Mouse (Mus musculus): ENCODE measurements around the gene Cnot2. TPM values are rescaled to one million over a fixed set of nuclear protein-coding genes. Genes with fewer than 3 reads are reported as not detected.
A peak's percentile ranks its signal among the peaks of the same experiment; 100 is the strongest.

Cnot2 gene
- polyA plus RNA-seq, 1 experiment: 30.9 TPM

DNA sequence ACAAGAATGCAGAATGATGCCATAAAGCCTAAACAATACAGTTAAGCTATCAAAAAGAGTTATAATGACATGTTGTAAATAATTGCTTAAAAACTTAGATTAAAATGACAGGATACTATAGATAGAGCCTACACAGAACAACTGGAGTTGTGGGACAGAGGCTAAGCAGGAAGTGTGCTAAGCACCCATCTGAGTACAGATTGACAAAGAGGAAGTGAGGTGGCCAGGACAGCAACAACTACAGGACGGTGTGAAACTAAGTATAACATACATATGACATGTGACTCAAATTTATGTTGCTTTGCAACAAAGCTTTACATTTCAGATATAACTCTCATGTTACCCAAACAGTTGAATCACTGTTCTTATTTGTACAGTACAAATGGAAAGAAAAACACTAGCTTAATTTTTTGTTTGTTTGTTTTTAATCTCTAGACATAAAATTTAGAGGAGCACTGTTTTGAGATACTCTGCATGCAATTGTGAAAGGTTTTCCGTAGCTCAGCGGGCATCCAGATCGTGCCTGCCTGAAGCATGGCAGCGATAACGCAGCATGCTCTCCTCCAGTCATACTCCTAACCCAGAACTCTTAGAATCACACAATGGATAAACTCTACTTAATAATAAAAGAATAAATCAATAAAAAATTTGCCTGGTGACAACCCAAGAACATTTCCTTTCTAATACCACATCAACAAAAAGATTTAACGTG is 75.9 kb downstream of the Cnot2 start:
- 74% methylated on average over 7 of the region's 7 CpGs for WGBS
- Histone ChIP-seq H3K4me1 (ENCODE audit: control insufficient read depth, insufficient read depth, low read length) (no peaks in the 10 kb centered on the region), H3K4me3 (replicated peaks; ENCODE audit: extremely low read depth, low read depth, low read length) (no peak overlapping the region)
- no peak for DNase-seq
- TF ChIP-seq POLR2A (IDR thresholded peaks at IDR 0.05; ENCODE audit: borderline replicate concordance, extremely low read depth, low read depth, low read length) (no peak), CTCF (IDR thresholded peaks at IDR 0.05; ENCODE audit: insufficient read depth, low read length) (no peak)

DNA sequence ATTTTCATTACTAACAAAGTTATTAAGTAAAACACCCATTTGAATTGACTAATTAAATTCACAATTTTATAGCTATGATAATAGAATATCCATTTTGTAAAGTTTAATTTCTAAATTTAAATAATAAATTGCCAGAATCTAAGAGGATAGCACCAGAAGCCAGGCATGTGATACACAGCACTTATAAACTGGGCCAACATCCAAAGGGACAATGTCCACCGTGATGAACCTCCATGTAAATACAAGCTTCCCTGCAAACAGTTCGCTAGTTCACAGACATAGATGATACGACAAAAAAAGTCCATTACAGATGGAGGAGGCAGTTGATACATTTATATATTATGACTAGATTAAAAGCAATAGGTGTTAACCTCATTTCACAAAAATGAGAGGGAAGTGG is 88.5 kb downstream of the Cnot2 start:
- DNase-seq: no peak
- Histone ChIP-seq H3K4me3 (replicated peaks; ENCODE audit: extremely low read depth, low read depth, low read length) (no peak overlapping the region), H3K4me1 (ENCODE audit: control insufficient read depth, insufficient read depth, low read length) (no peaks in the 10 kb centered on the region)
- TF ChIP-seq CTCF (IDR thresholded peaks at IDR 0.05; ENCODE audit: insufficient read depth, low read length) (no peak), POLR2A (IDR thresholded peaks at IDR 0.05; ENCODE audit: borderline replicate concordance, extremely low read depth, low read depth, low read length) (no peak)
- 71% methylated on average over 3 of the region's 3 CpGs for WGBS

DNA sequence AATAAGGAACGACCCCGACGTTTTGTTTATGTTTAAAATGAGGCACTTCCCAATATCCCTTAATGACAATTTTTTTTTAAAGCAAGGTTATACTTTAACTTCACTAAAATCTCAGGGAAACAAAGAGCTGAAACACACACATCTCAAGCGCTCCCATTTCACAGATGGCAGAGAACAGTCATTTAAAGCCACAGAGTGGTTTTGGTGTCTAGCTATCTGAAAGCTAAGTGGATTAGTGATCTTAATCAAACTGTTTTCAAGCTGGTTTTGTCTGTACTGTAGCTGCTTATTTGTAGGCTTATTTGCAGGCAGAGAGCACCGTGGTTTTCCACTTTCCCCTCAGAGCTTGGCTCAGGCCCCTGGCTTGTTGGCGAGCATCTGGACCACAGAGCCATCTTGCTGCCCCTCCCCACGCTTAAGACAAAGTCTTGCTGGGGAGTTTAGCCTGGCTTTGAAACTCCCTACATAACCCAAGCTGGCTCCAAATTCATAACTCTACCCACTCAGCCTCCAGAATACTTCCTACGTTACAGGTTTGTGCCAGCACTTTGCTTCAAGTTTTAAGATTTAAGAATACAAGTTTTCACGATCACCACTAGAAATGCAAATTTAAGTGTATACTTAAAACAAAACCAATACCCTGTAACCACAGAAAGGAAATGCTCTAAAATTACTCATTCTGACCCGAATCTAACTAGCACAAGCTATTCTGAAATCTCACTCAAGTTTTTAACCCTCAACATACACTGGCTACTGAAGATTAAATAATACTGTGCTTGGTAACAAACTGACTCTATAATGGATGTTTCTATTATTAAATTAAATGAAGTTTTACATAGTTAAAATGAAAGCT is 94.2 kb downstream of the Cnot2 start:
- TF ChIP-seq POLR2A (IDR thresholded peaks at IDR 0.05; ENCODE audit: borderline replicate concordance, extremely low read depth, low read depth, low read length) (no peak), CTCF (IDR thresholded peaks at IDR 0.05; ENCODE audit: insufficient read depth, low read length) (no peak)
- no peak for DNase-seq
- 64% methylated on average over 10 of the region's 10 CpGs for WGBS
- Histone ChIP-seq H3K4me1 (ENCODE audit: control insufficient read depth, insufficient read depth, low read length) (no peaks in the 10 kb centered on the region), H3K4me3 (replicated peaks; ENCODE audit: extremely low read depth, low read depth, low read length) (no peak overlapping the region)

DNA sequence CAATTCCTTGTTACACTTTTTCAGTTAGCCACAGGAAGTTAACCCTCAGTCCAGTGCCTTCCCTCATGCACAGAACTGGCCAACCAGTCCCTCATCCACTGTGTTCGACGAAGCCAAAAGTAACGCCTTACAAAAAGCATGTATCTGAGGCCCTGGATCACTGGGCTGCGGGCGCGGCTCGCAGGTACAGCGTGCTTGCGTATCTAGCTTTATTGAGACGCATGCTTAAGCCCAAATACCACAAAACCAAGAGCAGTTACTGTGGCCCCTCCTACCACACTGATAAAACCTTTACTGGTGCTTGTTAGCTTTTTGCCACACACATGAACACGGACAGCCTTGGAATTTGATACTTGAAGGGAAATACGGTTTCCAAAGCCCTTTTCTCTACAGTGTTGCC is 99.4 kb downstream of the Cnot2 start:
- no peak for DNase-seq
- no peak for TF ChIP-seq POLR2A (IDR thresholded peaks at IDR 0.05; ENCODE audit: borderline replicate concordance, extremely low read depth, low read depth, low read length)
- TF ChIP-seq CTCF (IDR thresholded peaks at IDR 0.05; ENCODE audit: insufficient read depth, low read length): no peak
- H3K4me3 ChIP-seq (replicated peaks; ENCODE audit: extremely low read depth, low read depth, low read length): no peak overlapping the region
- H3K4me1 ChIP-seq (ENCODE audit: control insufficient read depth, insufficient read depth, low read length): no peaks in the 10 kb centered on the region
- 88% methylated on average over 12 of the region's 12 CpGs for WGBS

DNA sequence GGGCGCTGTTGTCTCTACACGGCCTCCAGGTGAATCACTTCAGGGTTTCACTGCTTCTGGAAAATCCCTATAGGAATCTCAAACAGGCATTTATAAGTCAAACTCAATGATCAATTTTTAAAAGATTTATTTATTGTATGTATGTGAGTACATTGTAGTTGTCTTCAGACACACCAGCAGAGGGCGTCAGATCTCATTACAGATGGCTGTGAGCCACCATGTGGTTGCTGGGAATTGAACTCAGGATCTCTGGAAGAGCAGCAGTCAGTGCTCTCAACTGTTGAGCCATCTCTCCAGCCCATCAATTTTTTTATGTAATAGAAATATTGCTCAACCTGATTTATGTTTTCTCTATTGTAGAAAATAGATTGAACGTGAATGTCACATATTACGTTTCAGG is 100.3 kb downstream of the Cnot2 start:
- Histone ChIP-seq H3K4me3 (replicated peaks; ENCODE audit: extremely low read depth, low read depth, low read length) (no peak overlapping the region), H3K4me1 (ENCODE audit: control insufficient read depth, insufficient read depth, low read length) (no peaks in the 10 kb centered on the region)
- TF ChIP-seq CTCF (IDR thresholded peaks at IDR 0.05; ENCODE audit: insufficient read depth, low read length) (no peak), POLR2A (IDR thresholded peaks at IDR 0.05; ENCODE audit: borderline replicate concordance, extremely low read depth, low read depth, low read length) (no peak)
- DNase-seq: no peak
- WGBS: 83% methylated on average over 5 of the region's 5 CpGs

DNA sequence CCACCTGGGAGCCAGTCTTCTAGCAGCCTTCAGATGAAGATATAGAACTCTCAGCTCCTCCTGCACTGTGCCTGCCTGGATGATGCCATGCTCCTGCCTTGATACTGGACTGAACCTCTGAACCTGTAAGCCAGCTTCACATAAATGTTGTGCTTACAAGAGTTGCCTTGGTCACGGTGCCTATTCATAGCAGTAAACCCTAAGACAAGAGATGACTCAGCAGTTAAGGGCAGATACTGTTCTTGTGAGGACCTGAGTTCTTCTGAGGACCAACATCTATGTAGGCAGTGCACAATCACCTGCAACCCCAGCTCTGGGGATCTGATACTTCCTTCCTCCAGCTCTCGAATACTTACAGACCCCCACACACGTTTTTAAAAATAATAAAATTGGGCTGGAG is 104.8 kb downstream of the Cnot2 start:
- DNase-seq: no peak
- TF ChIP-seq POLR2A (IDR thresholded peaks at IDR 0.05; ENCODE audit: borderline replicate concordance, extremely low read depth, low read depth, low read length) (no peak), CTCF (IDR thresholded peaks at IDR 0.05; ENCODE audit: insufficient read depth, low read length) (no peak)
- Histone ChIP-seq H3K4me1 (ENCODE audit: control insufficient read depth, insufficient read depth, low read length) (peaks cover 5% of the 10 kb centered on the region), H3K4me3 (replicated peaks; ENCODE audit: extremely low read depth, low read depth, low read length) (no peak overlapping the region)
- WGBS: 87% methylated on average over 3 of the region's 3 CpGs

DNA sequence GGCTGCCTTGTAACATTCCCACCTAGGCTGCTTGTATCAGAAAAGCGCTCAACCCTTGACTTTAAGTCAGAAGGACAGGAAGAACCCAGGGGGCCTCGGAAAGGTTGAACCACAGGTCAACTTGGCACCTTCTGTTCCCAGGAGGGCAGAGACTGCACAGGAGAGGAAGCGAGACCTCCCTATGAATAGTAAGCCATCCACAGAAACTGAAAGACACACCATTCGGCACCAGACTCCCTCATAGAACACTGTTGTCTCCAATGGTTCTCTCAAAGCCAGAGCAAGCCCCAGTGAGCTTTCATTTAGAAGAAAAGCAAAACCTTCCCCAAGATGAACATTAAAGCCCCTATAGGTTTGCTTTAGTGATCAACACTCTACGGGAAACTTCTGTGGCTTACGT is 105.6 kb downstream of the Cnot2 start:
- WGBS: 54% methylated on average over 6 of the region's 6 CpGs
- no peak for TF ChIP-seq CTCF (IDR thresholded peaks at IDR 0.05; ENCODE audit: insufficient read depth, low read length)
- TF ChIP-seq POLR2A (IDR thresholded peaks at IDR 0.05; ENCODE audit: borderline replicate concordance, extremely low read depth, low read depth, low read length): no peak
- Histone ChIP-seq H3K4me1 (ENCODE audit: control insufficient read depth, insufficient read depth, low read length) (peaks cover 5% of the 10 kb centered on the region), H3K4me3 (replicated peaks; ENCODE audit: extremely low read depth, low read depth, low read length) (no peak overlapping the region)
- DNase-seq: no peak

DNA sequence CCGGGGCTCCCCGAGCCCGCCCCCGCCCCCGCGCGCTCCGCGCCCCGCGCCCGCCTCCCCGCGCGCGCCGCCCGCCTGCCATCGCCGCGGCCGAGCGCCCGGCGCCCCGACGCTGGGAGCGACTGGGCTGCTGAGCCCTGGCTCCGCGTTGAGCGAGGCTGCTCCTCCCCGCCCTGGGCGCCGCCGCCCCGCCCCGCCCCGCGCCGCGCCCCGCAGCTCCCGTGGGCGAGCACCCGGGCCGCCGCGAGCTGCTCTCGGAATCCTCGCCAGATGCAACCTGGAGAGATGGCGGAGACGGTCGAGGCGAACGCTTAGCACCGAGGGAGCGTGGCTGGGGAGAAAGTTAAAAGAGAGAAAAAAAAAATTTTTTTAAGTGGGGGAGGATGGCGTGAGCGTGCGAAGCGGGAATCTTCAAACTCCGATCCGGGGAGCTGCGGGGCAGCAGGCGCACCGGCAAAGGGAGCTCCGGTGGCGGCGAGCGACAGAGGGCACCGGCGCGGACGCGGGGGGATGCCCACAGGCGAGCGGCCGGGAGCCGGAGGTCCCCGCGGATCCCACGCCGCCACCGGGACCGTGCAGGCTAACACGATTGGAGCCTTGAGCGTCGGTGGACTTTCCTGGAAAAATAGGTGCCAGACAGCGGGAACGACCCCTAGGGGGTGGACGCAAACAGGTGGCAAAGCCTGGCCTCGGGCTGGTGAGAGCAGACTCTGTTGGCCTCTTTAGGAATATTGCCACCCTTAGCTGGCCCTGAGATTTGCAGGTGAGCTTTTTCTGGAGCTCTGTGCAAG is 107.4 kb downstream of the Cnot2 start, which contains the start of gene Kcnmb4:
Kcnmb4 (minus strand) TSS at position 120 of the 791 bp plus-strand sequence.
- WGBS: under 1% methylated on average over 87 of the region's 92 CpGs
- TF ChIP-seq CTCF (IDR thresholded peaks at IDR 0.05; ENCODE audit: insufficient read depth, low read length) (no peak), POLR2A (IDR thresholded peaks at IDR 0.05; ENCODE audit: borderline replicate concordance, extremely low read depth, low read depth, low read length) (no peak)
- peak; percentile 11 for DNase-seq
- Histone ChIP-seq H3K4me3 (replicated peaks; ENCODE audit: extremely low read depth, low read depth, low read length) (peak within 1 kb of the TSS; percentile 47), H3K4me1 (ENCODE audit: control insufficient read depth, insufficient read depth, low read length) (peaks cover 5% of the 10 kb centered on the region)

DNA sequence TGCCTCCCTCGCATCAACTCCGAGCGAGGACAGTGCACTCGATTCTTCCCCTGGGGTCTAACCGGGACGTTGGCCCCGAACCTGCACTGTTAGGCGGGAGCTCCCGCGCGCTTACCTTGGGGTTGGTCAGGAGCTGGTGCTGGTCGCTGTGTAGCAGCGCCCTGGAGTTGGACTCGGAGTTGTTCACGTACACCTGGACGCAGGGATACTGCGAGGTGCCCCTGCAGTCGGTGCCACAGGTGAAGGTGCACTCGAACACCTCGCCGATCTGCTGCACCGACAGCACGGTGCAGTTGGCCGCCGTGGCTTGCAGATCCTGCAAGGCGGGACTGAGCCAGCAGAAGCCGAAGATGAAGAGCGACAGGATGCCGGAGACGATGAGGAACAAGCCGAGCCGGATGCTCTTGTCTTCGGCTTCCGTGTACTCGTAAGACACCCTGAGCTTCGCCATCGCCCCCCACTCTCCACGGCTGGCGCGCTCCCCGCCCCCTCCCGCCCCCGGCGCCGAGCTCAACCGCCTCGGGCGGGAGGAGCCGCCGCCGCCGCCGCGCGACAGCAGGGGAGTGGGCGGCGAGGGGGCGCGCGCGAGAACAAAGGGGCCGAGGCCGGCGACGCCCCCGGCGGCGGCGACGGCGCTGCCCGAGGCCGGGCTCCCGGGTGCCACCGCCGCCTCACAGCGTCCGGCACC is 108.1 kb downstream of the Cnot2 start:
- peak; percentile 16 for DNase-seq
- TF ChIP-seq POLR2A (IDR thresholded peaks at IDR 0.05; ENCODE audit: borderline replicate concordance, extremely low read depth, low read depth, low read length): no peak
- no peak for TF ChIP-seq CTCF (IDR thresholded peaks at IDR 0.05; ENCODE audit: insufficient read depth, low read length)
- peak overlapping the region; percentile 40 for H3K4me3 ChIP-seq (replicated peaks; ENCODE audit: extremely low read depth, low read depth, low read length)
- H3K4me1 ChIP-seq (ENCODE audit: control insufficient read depth, insufficient read depth, low read length): peaks cover 5% of the 10 kb centered on the region
- WGBS: 1% methylated on average over 70 of the region's 78 CpGs
